Mouse (Mus musculus) bone marrow, adult 2 months (tissue): ENCODE results near the gene Negr1. TPM values are rescaled to one million over a fixed set of nuclear protein-coding genes. Genes with fewer than 3 reads are reported as not detected.

Experiments used
- H3K27ac ChIP-seq: fragments of 200-500 bp; 2 replicates; pipeline ENCODE4 v1.5.1; 2012; ENCODE audit warnings: low read depth, mild to moderate bottlenecking, control low read depth, inconsistent platforms, low read length; ENCODE audit not compliant: control insufficient read depth, poor library complexity, insufficient read depth
- H3K4me1 ChIP-seq: fragments of 200-500 bp; 2 replicates; pipeline ENCODE4 v1.6.1; 2011; ENCODE audit warnings: low read length; ENCODE audit not compliant: control insufficient read depth, insufficient read depth
- H3K4me3 ChIP-seq: fragments of 200-500 bp; replicated peaks from 2 replicates; pipeline ENCODE3; 2011; ENCODE audit warnings: mild to moderate bottlenecking, low read depth, low read length, control low read depth; ENCODE audit not compliant: control insufficient read depth
- CTCF ChIP-seq: fragments of 200-500 bp; IDR thresholded peaks from 2 replicates; pipeline ENCODE4 v1.5.1; 2011; ENCODE audit warnings: low read length, control low read depth; ENCODE audit not compliant: control insufficient read depth, insufficient read depth
- POLR2A ChIP-seq: fragments of 200-500 bp; IDR thresholded peaks from 2 replicates; pipeline ENCODE4 v1.6.1; 2011; ENCODE audit warnings: low read depth, mild to moderate bottlenecking, control low read depth, low read length, borderline replicate concordance; ENCODE audit not compliant: control insufficient read depth
- WGBS: fragments of 180-500 bp; shearing (Covaris S2); methylation state at CpG from one replicate; pipeline ENCODE4 v1.1.7; 2018; 5-methylcytosine and 5-hydroxymethylcytosine counted together
- polyA plus RNA-seq: library from polyadenylated mRNA; stranded (reverse); fragments of >200 nt; gene quantifications from 2 replicates; pipeline ENCODE4 v1.2.4, GENCODE M21; 2011; ENCODE audit warnings: low replicate concordance; ENCODE audit not compliant: missing spikeins, insufficient read depth, insufficient read length

The Negr1 gene
- polyA plus RNA-seq, 1 experiment: 1.8 TPM

- Histone ChIP-seq H3K27ac (no peak overlapping the region), H3K4me1 (no peaks in the 10 kb centered on the region), H3K4me3 (no peak overlapping the region)
- no peak for TF ChIP-seq POLR2A
- no peak for TF ChIP-seq CTCF
- WGBS: 68% methylated on average over 4 of the region's 4 CpGs
Measured at GRCm38 (mm10) chr3:157189834-157190233, 628.2 kb downstream of the Negr1 start.

- Histone ChIP-seq H3K4me3 (no peak overlapping the region), H3K27ac (no peak overlapping the region), H3K4me1 (no peaks in the 10 kb centered on the region)
- no peak for TF ChIP-seq POLR2A
- no peak for TF ChIP-seq CTCF
- WGBS: 63% methylated on average over 3 of the region's 3 CpGs
Measured at GRCm38 (mm10) chr3:157190551-157190950, 629.0 kb downstream of the Negr1 start.

GRCm38 (mm10) chr3:157192021-157192420, 630.4 kb downstream of the Negr1 start:
- WGBS: 67% methylated on average over 3 of the region's 3 CpGs
- H3K27ac ChIP-seq: no peak overlapping the region
- H3K4me1 ChIP-seq: no peaks in the 10 kb centered on the region

GRCm38 (mm10) chr3:157193141-157193540, 631.5 kb downstream of the Negr1 start:
- Histone ChIP-seq H3K4me3 (no peak overlapping the region), H3K27ac (no peak overlapping the region), H3K4me1 (no peaks in the 10 kb centered on the region)
- TF ChIP-seq POLR2A (no peak), CTCF (no peak)
- 84% methylated on average over 3 of the region's 3 CpGs for WGBS

More at GRCm38 (mm10) chr3:157192021-157192420, 630.4 kb downstream of the Negr1 start:
- H3K4me3 ChIP-seq: no peak overlapping the region
- TF ChIP-seq CTCF (no peak), POLR2A (no peak)

GRCm38 (mm10) chr3:157198659-157199058, 637.1 kb downstream of the Negr1 start:
- 67% methylated on average over 4 of the region's 4 CpGs for WGBS

GRCm38 (mm10) chr3:157201726-157202125, 640.1 kb downstream of the Negr1 start:
- no peak for TF ChIP-seq CTCF
- no peak for TF ChIP-seq POLR2A
- Histone ChIP-seq H3K4me1 (no peaks in the 10 kb centered on the region), H3K4me3 (no peak overlapping the region), H3K27ac (no peak overlapping the region)
- 80% methylated on average over 2 of the region's 2 CpGs for WGBS

More at GRCm38 (mm10) chr3:157198659-157199058, 637.1 kb downstream of the Negr1 start:
- no peak overlapping the region for H3K27ac ChIP-seq
- no peak for TF ChIP-seq CTCF
- no peak overlapping the region for H3K4me3 ChIP-seq
- H3K4me1 ChIP-seq: no peaks in the 10 kb centered on the region

- Histone ChIP-seq H3K27ac (no peak overlapping the region), H3K4me3 (no peak overlapping the region), H3K4me1 (no peaks in the 10 kb centered on the region)
- no peak for TF ChIP-seq CTCF
- TF ChIP-seq POLR2A: no peak
- 79% methylated on average over 8 of the region's 8 CpGs for WGBS
Measured at GRCm38 (mm10) chr3:157203573-157203972, 642.0 kb downstream of the Negr1 start.

- H3K4me3 ChIP-seq: no peak overlapping the region
- TF ChIP-seq CTCF: no peak
- no peak for TF ChIP-seq POLR2A
- 59% methylated on average over 3 of the region's 3 CpGs for WGBS
- H3K27ac ChIP-seq: no peak overlapping the region
- H3K4me1 ChIP-seq: no peaks in the 10 kb centered on the region
Measured at GRCm38 (mm10) chr3:157206752-157207151, 645.2 kb downstream of the Negr1 start.

GRCm38 (mm10) chr3:157208966-157209365, 647.4 kb downstream of the Negr1 start:
- 14% methylated on average over 1 of the region's 1 CpGs for WGBS

More at GRCm38 (mm10) chr3:157208966-157209365, 647.4 kb downstream of the Negr1 start:
- H3K27ac ChIP-seq: no peak overlapping the region
- H3K4me1 ChIP-seq: no peaks in the 10 kb centered on the region
- TF ChIP-seq CTCF: no peak
- TF ChIP-seq POLR2A: no peak
- H3K4me3 ChIP-seq: no peak overlapping the region
